Mouse (Mus musculus): ENCODE measurements around the gene Clk2. TPM values are rescaled to one million over a fixed set of nuclear protein-coding genes. Genes with fewer than 3 reads are reported as not detected.
"Not testable (repeated sequence)": the region's sequence is repeated elsewhere in the genome, so short reads cannot be mapped to it uniquely, and the experiment has no call there.

Clk2 gene
- polyA plus RNA-seq, 1 experiment, result 48.3 TPM

DNA sequence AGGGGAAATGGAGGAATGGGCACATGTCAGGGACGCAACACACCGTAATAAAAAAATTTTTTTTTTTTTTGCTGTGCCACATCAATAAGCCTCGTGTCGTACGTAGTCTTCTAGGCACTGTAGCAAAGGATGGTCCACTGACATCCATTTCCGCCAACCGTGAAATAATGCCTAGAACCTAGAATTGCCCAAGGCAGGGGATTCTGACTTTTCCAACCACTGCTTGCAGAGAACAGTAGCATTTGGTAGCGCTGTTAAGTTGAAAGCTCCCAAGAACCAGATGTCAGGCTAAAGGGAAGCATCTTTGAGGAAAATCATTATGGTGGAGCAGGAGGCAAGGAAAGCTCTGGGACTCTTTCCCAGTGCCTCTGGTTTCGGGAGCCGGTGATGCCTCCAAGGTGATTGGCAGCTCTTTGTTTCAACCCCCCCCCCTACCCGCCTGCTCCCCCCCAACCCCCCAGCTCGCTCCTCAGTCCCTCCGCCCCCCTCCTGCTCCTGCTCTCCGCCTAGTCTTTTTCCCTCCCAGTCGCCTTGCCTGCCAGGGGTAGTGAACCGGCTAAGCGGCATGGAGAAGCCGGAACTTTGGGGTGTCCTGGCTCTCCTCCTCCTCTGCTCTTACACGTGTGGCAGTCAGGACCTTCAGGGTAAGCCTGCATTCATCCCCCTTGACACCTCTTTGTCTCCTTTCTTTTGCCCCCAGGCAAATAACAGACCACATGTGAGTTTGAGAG lies 50.3 kb downstream of the Clk2 start, which contains the start of gene Thbs3:
TSS of gene Thbs3 (plus strand) at position 500 of the 731 bp plus-strand sequence.
- Histone ChIP-seq H3K27ac (ENCODE audit: control insufficient read depth, insufficient read depth, low read depth, low read length) (peak within 1 kb of the TSS; percentile 94), H3K27me3 (ENCODE audit: control insufficient read depth, insufficient read depth, low read length) (no peaks in the 10 kb centered on the region), H3K4me3 (ENCODE audit: control insufficient read depth, low read depth, low read length) (peak within 1 kb of the TSS; percentile 93), H3K4me1 (ENCODE audit: control insufficient read depth, insufficient read depth, low read length) (peaks cover 13% of the 10 kb centered on the region), H3K36me3 (ENCODE audit: control insufficient read depth, insufficient read depth, low read length) (no peaks in the 10 kb centered on the region; the same call in 1 of the 2 replicates)
- TF ChIP-seq CTCF (IDR thresholded peaks at IDR 0.05; ENCODE audit: control insufficient read depth, insufficient read depth, insufficient replicate concordance, low read depth, low read length) (no peak), POLR2A (IDR thresholded peaks at IDR 0.05; ENCODE audit: control insufficient read depth, low read depth, low read length) (no peak)

GRCm38 (mm10) chr3:89215853-89216252 lies 51.3 kb downstream of the Clk2 start:
- H3K4me3 ChIP-seq (ENCODE audit: control insufficient read depth, low read depth, low read length), result peak overlapping the region; percentile 93

DNA sequence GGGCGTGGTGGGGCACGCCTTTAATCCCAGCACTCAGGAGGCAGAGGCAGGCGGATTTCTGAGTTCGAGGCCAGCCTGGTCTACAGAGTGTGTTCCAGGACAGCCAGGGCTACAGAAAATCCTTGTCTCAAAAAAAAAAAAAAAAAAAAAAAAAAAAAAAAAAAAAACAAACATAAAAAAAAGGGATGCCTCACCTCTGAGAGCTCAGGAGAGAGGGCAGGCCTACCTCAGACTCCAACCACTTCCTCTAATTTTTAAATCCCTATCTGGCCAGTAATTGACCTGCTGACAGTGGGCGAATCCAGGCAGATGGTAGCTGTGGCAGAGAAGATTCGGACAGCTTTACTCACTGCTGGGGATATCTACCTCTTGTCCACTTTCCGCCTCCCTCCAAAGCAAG lies 51.8 kb downstream of the Clk2 start:
- Histone ChIP-seq H3K4me1 (ENCODE audit: control insufficient read depth, insufficient read depth, low read length) (peaks cover 13% of the 10 kb centered on the region), H3K4me3 (ENCODE audit: control insufficient read depth, low read depth, low read length) (peak overlapping the region; percentile 93)
- not testable (repeated sequence) for H3K27me3 ChIP-seq (ENCODE audit: control insufficient read depth, insufficient read depth, low read length); H3K27ac ChIP-seq (ENCODE audit: control insufficient read depth, insufficient read depth, low read depth, low read length); H3K36me3 ChIP-seq (ENCODE audit: control insufficient read depth, insufficient read depth, low read length)

More at GRCm38 (mm10) chr3:89215853-89216252, 51.3 kb downstream of the Clk2 start:
- no peak overlapping the region for H3K27ac ChIP-seq (ENCODE audit: control insufficient read depth, insufficient read depth, low read depth, low read length)
- TF ChIP-seq CTCF (IDR thresholded peaks at IDR 0.05; ENCODE audit: control insufficient read depth, insufficient read depth, insufficient replicate concordance, low read depth, low read length), result peak; percentile 74
- TF ChIP-seq POLR2A (IDR thresholded peaks at IDR 0.05; ENCODE audit: control insufficient read depth, low read depth, low read length), result no peak
- H3K4me1 ChIP-seq (ENCODE audit: control insufficient read depth, insufficient read depth, low read length), result peaks cover 13% of the 10 kb centered on the region
- no peaks in the 10 kb centered on the region for H3K36me3 ChIP-seq (ENCODE audit: control insufficient read depth, insufficient read depth, low read length)
- no peaks in the 10 kb centered on the region for H3K27me3 ChIP-seq (ENCODE audit: control insufficient read depth, insufficient read depth, low read length)

DNA sequence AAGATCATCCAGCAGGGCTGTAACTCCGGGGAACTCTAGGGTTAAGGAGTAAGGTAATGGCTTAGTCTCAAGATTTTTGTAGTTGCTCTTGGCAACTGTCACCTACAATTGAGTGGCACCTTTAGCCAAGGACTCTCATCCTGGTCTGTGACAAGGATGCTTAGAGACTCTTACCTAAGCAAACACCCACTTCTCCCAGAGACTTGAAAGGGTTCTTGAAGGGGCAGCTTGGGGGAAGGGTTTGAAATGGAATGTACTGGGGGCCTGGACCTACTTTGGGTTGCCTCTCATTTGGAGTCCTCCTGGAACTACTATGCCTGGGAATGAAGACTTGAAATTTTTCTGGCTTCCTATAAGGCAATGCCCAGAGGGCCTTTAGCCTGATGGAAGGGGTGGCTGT lies 53.7 kb downstream of the Clk2 start:
- Histone ChIP-seq H3K27me3 (ENCODE audit: control insufficient read depth, insufficient read depth, low read length) (no peaks in the 10 kb centered on the region), H3K4me3 (ENCODE audit: control insufficient read depth, low read depth, low read length) (no peak overlapping the region), H3K36me3 (ENCODE audit: control insufficient read depth, insufficient read depth, low read length) (no peaks in the 10 kb centered on the region; the same call in 1 of the 2 replicates), H3K4me1 (ENCODE audit: control insufficient read depth, insufficient read depth, low read length) (peaks cover 13% of the 10 kb centered on the region), H3K27ac (ENCODE audit: control insufficient read depth, insufficient read depth, low read depth, low read length) (no peak overlapping the region)
- TF ChIP-seq CTCF (IDR thresholded peaks at IDR 0.05; ENCODE audit: control insufficient read depth, insufficient read depth, insufficient replicate concordance, low read depth, low read length) (no peak), POLR2A (IDR thresholded peaks at IDR 0.05; ENCODE audit: control insufficient read depth, low read depth, low read length) (no peak)

DNA sequence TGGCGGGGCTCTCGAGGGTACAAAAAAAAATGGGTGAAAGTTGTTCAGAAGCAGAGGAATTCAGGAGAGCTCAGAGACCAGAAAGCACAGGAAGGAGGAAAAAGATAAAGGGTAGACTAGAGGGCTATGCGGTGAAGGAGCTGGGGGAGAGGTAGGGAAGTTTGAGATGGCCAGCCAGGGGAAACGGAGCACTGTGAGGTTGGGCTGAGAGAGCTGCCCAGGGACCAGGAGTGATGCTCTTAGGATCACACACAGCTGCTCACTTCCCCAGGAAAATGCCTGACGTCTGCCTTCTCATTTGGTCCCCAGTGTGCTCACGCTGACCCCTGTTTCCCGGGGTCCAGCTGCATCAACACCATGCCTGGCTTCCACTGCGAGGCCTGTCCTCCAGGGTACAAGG lies 55.0 kb downstream of the Clk2 start:
- Histone ChIP-seq H3K36me3 (ENCODE audit: control insufficient read depth, insufficient read depth, low read length) (no peaks in the 10 kb centered on the region; the same call in 1 of the 2 replicates), H3K27ac (ENCODE audit: control insufficient read depth, insufficient read depth, low read depth, low read length) (no peak overlapping the region), H3K4me1 (ENCODE audit: control insufficient read depth, insufficient read depth, low read length) (peaks cover 13% of the 10 kb centered on the region), H3K27me3 (ENCODE audit: control insufficient read depth, insufficient read depth, low read length) (no peaks in the 10 kb centered on the region), H3K4me3 (ENCODE audit: control insufficient read depth, low read depth, low read length) (no peak overlapping the region)
- TF ChIP-seq CTCF (IDR thresholded peaks at IDR 0.05; ENCODE audit: control insufficient read depth, insufficient read depth, insufficient replicate concordance, low read depth, low read length), result no peak
- TF ChIP-seq POLR2A (IDR thresholded peaks at IDR 0.05; ENCODE audit: control insufficient read depth, low read depth, low read length), result no peak

- no peaks in the 10 kb centered on the region; the same call in 1 of the 2 replicates for H3K36me3 ChIP-seq (ENCODE audit: control insufficient read depth, insufficient read depth, low read length)
- no peak overlapping the region for H3K4me3 ChIP-seq (ENCODE audit: control insufficient read depth, low read depth, low read length)
- H3K27ac ChIP-seq (ENCODE audit: control insufficient read depth, insufficient read depth, low read depth, low read length), result no peak overlapping the region
- no peaks in the 10 kb centered on the region for H3K27me3 ChIP-seq (ENCODE audit: control insufficient read depth, insufficient read depth, low read length)
- peaks cover 4% of the 10 kb centered on the region for H3K4me1 ChIP-seq (ENCODE audit: control insufficient read depth, insufficient read depth, low read length)
- TF ChIP-seq POLR2A (IDR thresholded peaks at IDR 0.05; ENCODE audit: control insufficient read depth, low read depth, low read length) (no peak), CTCF (IDR thresholded peaks at IDR 0.05; ENCODE audit: control insufficient read depth, insufficient read depth, insufficient replicate concordance, low read depth, low read length) (no peak)
Observed at GRCm38 (mm10) chr3:89221167-89221566, 56.6 kb downstream of the Clk2 start.

- H3K4me1 ChIP-seq (ENCODE audit: control insufficient read depth, insufficient read depth, low read length), result peaks cover 20% of the 10 kb centered on the region
- no peak for TF ChIP-seq CTCF (IDR thresholded peaks at IDR 0.05; ENCODE audit: control insufficient read depth, insufficient read depth, insufficient replicate concordance, low read depth, low read length)
- TF ChIP-seq POLR2A (IDR thresholded peaks at IDR 0.05; ENCODE audit: control insufficient read depth, low read depth, low read length), result no peak
- peak overlapping the region; percentile 89 for H3K4me3 ChIP-seq (ENCODE audit: control insufficient read depth, low read depth, low read length)
- no peaks in the 10 kb centered on the region for H3K27me3 ChIP-seq (ENCODE audit: control insufficient read depth, insufficient read depth, low read length)
- H3K36me3 ChIP-seq (ENCODE audit: control insufficient read depth, insufficient read depth, low read length), result no peaks in the 10 kb centered on the region; the same call in 1 of the 2 replicates
- no peak overlapping the region for H3K27ac ChIP-seq (ENCODE audit: control insufficient read depth, insufficient read depth, low read depth, low read length)
Observed at GRCm38 (mm10) chr3:89224796-89225195, 60.2 kb downstream of the Clk2 start.

Data from testis, adult 2 months (tissue).